Comparison of ENCODE assay signal across 28 mouse cellular contexts in genomic region chr1:78424848-78425247, GRCm38 (mm10).
DNase-seq lines count a peak whose midpoint lies in the region; ATAC-seq and TF ChIP-seq lines count a peak whose summit lies in the region.
"Had no signal": no experiment of that assay in that cellular context is flagged by ENCODE, and none has a peak within 500 bp of the region (broad histone marks: within the 10 kb centered on the region; RNA-seq: fewer than 3 reads in every experiment).

No protein-coding gene starts in this region.

- in situ Hi-C loops in CH12.LX (cut with MboI; ENCODE audit: low pct_ligation_motif_present, low pct_unique_long_range_greater_than_20kb, low sequenced_read_pairs): loop anchor here (25.0 kb wide), 1 partner anchor 438 kb away; no protein-coding TSS in a partner anchor

- no peaks in the 10 kb centered on the region for H3K36me3 ChIP-seq in kidney, adult 2 months (ENCODE audit: control insufficient read depth, insufficient read depth, low read length)
- peaks cover 7% of the 10 kb centered on the region; the same call in 1 of the 2 replicates for H3K36me3 ChIP-seq in lung, embryonic 15.5 days
- H3K36me3 ChIP-seq in CH12.LX (replicated peaks in 1 of 2; ENCODE audit: control insufficient read depth in 1 of 2, insufficient read depth in 1 of 2, low read length in 1 of 2): peaks cover 40 to 73% of the 10 kb centered on the region in 2 experiments
- no peaks in the 10 kb centered on the region for H3K36me3 ChIP-seq in intestine, embryonic 15.5 days

- WGBS in kidney, adult 2 months: 46% methylated on average over 4 of the region's 4 CpGs
- 59% methylated on average over 4 of the region's 4 CpGs for WGBS in lung, embryonic 15.5 days
- 55% methylated on average over 4 of the region's 4 CpGs for WGBS in intestine, embryonic 15.5 days

- H3K9me3 ChIP-seq in lung, embryonic 15.5 days: no peaks in the 10 kb centered on the region
- no peaks in the 10 kb centered on the region for H3K9me3 ChIP-seq in CH12.LX (replicated peaks; ENCODE audit: low read length)
- no peaks in the 10 kb centered on the region for H3K9me3 ChIP-seq in intestine, embryonic 15.5 days
- H3K9me3 ChIP-seq: hindbrain, embryonic 15.5 days; kidney, embryonic 15.5 days; limb, embryonic 12.5 days; midbrain, embryonic 13.5 days had no signal

- no peak for TF ChIP-seq POLR2A in kidney, adult 2 months (IDR thresholded peaks at IDR 0.05; ENCODE audit: low read depth, low read length)
- no peak for TF ChIP-seq POLR2A in CH12.LX (IDR thresholded peaks at IDR 0.05; ENCODE audit: low read depth, low read length)

- peak; percentile 26 for DNase-seq in kidney, adult 2 months
- no peak for DNase-seq in kidney, adult 9 months
- no peak for DNase-seq in lung, postnatal 14 days
- DNase-seq in CH12.LX (ENCODE audit: extremely low read depth): no peak
- no peak for DNase-seq in ovary, postnatal 10 days (ENCODE audit: low spot score)
- DNase-seq: adrenal gland, adult 2 months; adrenal gland, postnatal 36 days; B cell, adult 2 months; cerebellum, adult 18-20 months; cerebellum, postnatal 10 days; heart, postnatal 4 days; kidney, postnatal 36 days; right cerebral cortex, adult 18-20 months; spleen, adult 18-20 months; thymus, postnatal 25 days had no signal

- H3K4me2 ChIP-seq in lung, embryonic 15.5 days: no peak overlapping the region
- H3K4me2 ChIP-seq in CH12.LX (ENCODE audit: insufficient read depth, low read depth, poor library complexity, severe bottlenecking): no peak overlapping the region
- H3K4me2 ChIP-seq in intestine, embryonic 15.5 days (replicated peaks): no peak overlapping the region
- H3K4me2 ChIP-seq: hindbrain, embryonic 15.5 days; kidney, embryonic 15.5 days; limb, embryonic 12.5 days; liver, embryonic 11.5 days; midbrain, embryonic 13.5 days had no signal

- no peak for TF ChIP-seq EP300 in CH12.LX (IDR thresholded peaks at IDR 0.05; ENCODE audit: low read length)

- ATAC-seq in lung, embryonic 15.5 days (ENCODE audit: borderline replicate concordance, extremely low read depth, low FRiP score, low TSS enrichment): no peak
- peak; percentile 83 for ATAC-seq in intestine, embryonic 15.5 days
- ATAC-seq: activated CD4-positive, CD25-positive, alpha-beta regulatory T cell, adult 4 months; inflammation-experienced regulatory T-cells, adult 6 months; midbrain, embryonic 13.5 days had no signal

- H3K27ac ChIP-seq in kidney, adult 2 months (ENCODE audit: insufficient read depth, low read depth, low read length): 0 out of 2 replicates have a peak overlapping the region, but pooled peaks have one; percentile 21
- peak overlapping the region; percentile 66; the same call in 1 of the 2 replicates for H3K27ac ChIP-seq in lung, embryonic 15.5 days
- H3K27ac ChIP-seq in CH12.LX (ENCODE audit: insufficient read depth, low read depth): 0 out of 2 replicates have a peak overlapping the region, but pooled peaks have one; percentile 27
- no peak overlapping the region for H3K27ac ChIP-seq in intestine, embryonic 15.5 days
- H3K27ac ChIP-seq: hindbrain, embryonic 15.5 days; macrophage had no signal

- no peak overlapping the region for H3K4me3 ChIP-seq in kidney, adult 2 months (ENCODE audit: insufficient read depth, low read depth, low read length)
- H3K4me3 ChIP-seq in lung, embryonic 15.5 days: no peak overlapping the region
- peak overlapping the region in 1 of 3 experiments; percentile 21 for H3K4me3 ChIP-seq in CH12.LX (replicated peaks in 1 of 3; ENCODE audit: low read depth in 2 of 3, low read length in 2 of 3, poor library complexity in 1 of 3)
- no peak overlapping the region for H3K4me3 ChIP-seq in intestine, embryonic 15.5 days (replicated peaks)
- H3K4me3 ChIP-seq: erythroblast, embryonic 14.5 days; hindbrain, embryonic 15.5 days; kidney, embryonic 15.5 days; layer of hippocampus, adult 2 months; left cerebral cortex, adult 2 months; limb, embryonic 12.5 days; midbrain, embryonic 13.5 days had no signal

- no peak for TF ChIP-seq RAD21 in CH12.LX (IDR thresholded peaks at IDR 0.05; ENCODE audit: low read depth, low read length)

- TF ChIP-seq CTCF in kidney, adult 2 months (conservative IDR thresholded peaks at IDR 0.05; ENCODE audit: insufficient read depth, insufficient read length, low read depth, low read length): no peak
- no peak for TF ChIP-seq CTCF in CH12.LX (conservative IDR thresholded peaks at IDR 0.05 in 1 of 2, IDR thresholded peaks at IDR 0.05 in 1 of 2; ENCODE audit: low read depth in 2 of 2, low read length in 2 of 2)

- H3K79me2 ChIP-seq in CH12.LX (replicated peaks; ENCODE audit: control insufficient read depth, extremely low read depth, insufficient read depth, poor library complexity, severe bottlenecking): no peaks in the 10 kb centered on the region; the same call in 1 of the 2 replicates

- no peaks in the 10 kb centered on the region for H3K27me3 ChIP-seq in kidney, adult 2 months (replicated peaks; ENCODE audit: control insufficient read depth, insufficient read depth, low read length)
- no peaks in the 10 kb centered on the region for H3K27me3 ChIP-seq in lung, embryonic 15.5 days
- no peaks in the 10 kb centered on the region for H3K27me3 ChIP-seq in CH12.LX (replicated peaks)
- H3K27me3 ChIP-seq in intestine, embryonic 15.5 days (replicated peaks): no peaks in the 10 kb centered on the region
- H3K27me3 ChIP-seq: hindbrain, embryonic 15.5 days; kidney, embryonic 15.5 days; limb, embryonic 12.5 days had no signal

- H3K4me1 ChIP-seq in kidney, adult 2 months (ENCODE audit: control insufficient read depth, insufficient read depth, low read length): peaks cover 5% of the 10 kb centered on the region; the same call in 1 of the 2 replicates
- peaks cover 15% of the 10 kb centered on the region; the same call in 1 of the 2 replicates for H3K4me1 ChIP-seq in lung, embryonic 15.5 days
- H3K4me1 ChIP-seq in CH12.LX (ENCODE audit: control insufficient read depth in 1 of 2, insufficient read depth in 2 of 2): peaks cover 22 to 93% of the 10 kb centered on the region in 2 experiments
- peaks cover 10% of the 10 kb centered on the region for H3K4me1 ChIP-seq in intestine, embryonic 15.5 days (replicated peaks)

- no peak overlapping the region for H3K9ac ChIP-seq in lung, embryonic 15.5 days
- no peak overlapping the region for H3K9ac ChIP-seq in CH12.LX (ENCODE audit: insufficient read depth, low read depth)
- no peak overlapping the region for H3K9ac ChIP-seq in intestine, embryonic 15.5 days
- H3K9ac ChIP-seq: hindbrain, embryonic 15.5 days; kidney, embryonic 15.5 days; limb, embryonic 12.5 days; midbrain, embryonic 13.5 days had no signal

- dilution Hi-C loops in CH12.LX (cut with MboI; ENCODE audit: extremely low pct_ligation_motif_present, extremely low pct_unique_long_range_greater_than_20kb, low sequenced_read_pairs): no loop called here

TF ChIP-seq in CH12.LX, 34 proteins besides CTCF, POLR2A, EP300 and RAD21:
- no peak for TF ChIP-seq TCF12 (IDR thresholded peaks at IDR 0.05; ENCODE audit: low read depth, low read length)
- no peak for TF ChIP-seq MXI1 (IDR thresholded peaks at IDR 0.05; ENCODE audit: low read depth, low read length)
